Mouse (Mus musculus): ENCODE results near the gene Barx1.
A peak's percentile ranks its signal among the peaks of the same experiment; 100 is the strongest.

Gene Barx1

GRCm38 (mm10) chr13:48662431-48663143 lies at the start of gene Barx1:
Gene Barx1, plus strand, starts transcription at chr13:48662998.
- DNase-seq (ENCODE audit: low read depth, low spot score): no peak

DNA sequence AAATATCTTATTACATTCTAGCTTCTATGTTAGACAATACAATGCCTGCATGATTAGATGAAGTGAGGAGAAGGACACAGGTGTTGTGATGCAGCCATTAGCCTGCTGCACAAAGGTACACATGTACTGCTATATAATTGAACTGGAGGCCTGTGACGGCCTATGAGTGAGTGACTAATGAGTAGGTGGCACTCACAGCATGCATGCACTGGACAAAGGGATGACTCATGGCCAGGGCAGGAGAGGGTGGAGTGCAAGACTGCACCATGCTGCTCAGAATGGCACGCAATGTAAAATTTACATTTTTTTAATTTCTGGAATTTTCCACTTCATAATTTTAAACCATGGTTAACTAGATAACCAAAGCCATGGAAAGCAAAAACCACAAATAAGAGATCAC lies 48.3 kb upstream of the Barx1 start:
- peak; percentile 65 for DNase-seq (ENCODE audit: low read depth, low spot score)

DNA sequence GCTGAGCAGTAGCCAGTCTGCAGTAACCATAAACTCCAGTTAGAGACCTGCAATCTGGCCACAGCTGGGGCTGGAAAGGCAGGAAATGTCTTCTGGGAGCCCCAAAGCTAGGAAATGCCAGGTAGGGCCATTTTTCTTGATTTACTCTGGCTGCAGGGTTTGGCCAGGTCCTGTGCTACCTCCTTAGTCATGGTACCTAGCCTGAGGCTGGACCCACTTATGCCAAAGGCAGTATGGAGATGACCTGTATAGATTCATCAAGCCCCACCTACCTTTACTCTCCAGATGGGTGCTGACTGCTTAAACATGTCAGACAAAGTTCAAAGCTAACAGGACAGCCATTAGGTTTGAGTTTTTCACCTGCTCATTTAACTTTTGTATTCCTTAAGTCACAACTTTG lies 45.0 kb upstream of the Barx1 start:
- DNase-seq (ENCODE audit: low read depth, low spot score): no peak

- no peak for DNase-seq (ENCODE audit: low read depth, low spot score)
Measured at GRCm38 (mm10) chr13:48618890-48619289, 43.9 kb upstream of the Barx1 start.

GRCm38 (mm10) chr13:48624968-48625398 lies 37.8 kb upstream of the Barx1 start:
- DNase-seq (ENCODE audit: low read depth, low spot score): no peak

GRCm38 (mm10) chr13:48625433-48626184 lies 37.2 kb upstream of the Barx1 start, which contains the start of gene Ptpdc1:
Gene Ptpdc1, minus strand, starts transcription at chr13:48625664.
- peak; percentile 97 for DNase-seq (ENCODE audit: low read depth, low spot score)

GRCm38 (mm10) chr13:48631691-48632090 lies 31.1 kb upstream of the Barx1 start:
- no peak for DNase-seq (ENCODE audit: low read depth, low spot score)

- no peak for DNase-seq (ENCODE audit: low read depth, low spot score)
Measured at GRCm38 (mm10) chr13:48637706-48638105, 25.1 kb upstream of the Barx1 start.

- DNase-seq (ENCODE audit: low read depth, low spot score): peak; percentile 90
Measured at GRCm38 (mm10) chr13:48639570-48639969, 23.2 kb upstream of the Barx1 start.

GRCm38 (mm10) chr13:48643072-48643471 lies 19.7 kb upstream of the Barx1 start:
- no peak for DNase-seq (ENCODE audit: low read depth, low spot score)

DNA sequence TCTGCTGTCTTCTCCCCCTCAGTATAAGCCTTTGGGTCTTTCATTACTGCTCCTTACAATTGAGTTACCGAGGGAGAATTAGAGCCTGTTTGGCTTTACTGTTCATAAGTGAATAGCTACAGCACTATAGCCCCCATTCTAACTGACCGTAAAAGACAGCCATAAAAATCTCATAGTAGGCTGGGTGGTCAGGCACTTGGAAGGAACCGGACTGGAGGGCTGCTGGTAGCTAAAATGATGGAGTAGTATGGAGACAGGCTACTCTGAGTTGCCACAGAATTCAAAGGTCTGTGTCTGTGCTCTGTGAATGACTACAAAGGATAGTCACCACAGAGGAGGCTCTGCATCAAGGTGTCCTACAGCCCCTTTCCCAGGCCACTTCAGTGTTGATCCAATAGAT lies 18.8 kb upstream of the Barx1 start:
- no peak for DNase-seq (ENCODE audit: low read depth, low spot score)

- DNase-seq (ENCODE audit: low read depth, low spot score): no peak
Measured at GRCm38 (mm10) chr13:48646696-48647095, 16.1 kb upstream of the Barx1 start.

- DNase-seq (ENCODE audit: low read depth, low spot score): peak; percentile 56
Measured at GRCm38 (mm10) chr13:48650615-48651014, 12.2 kb upstream of the Barx1 start.

- DNase-seq (ENCODE audit: low read depth, low spot score): no peak
Measured at GRCm38 (mm10) chr13:48651132-48652065, 11.4 kb upstream of the Barx1 start.

DNA sequence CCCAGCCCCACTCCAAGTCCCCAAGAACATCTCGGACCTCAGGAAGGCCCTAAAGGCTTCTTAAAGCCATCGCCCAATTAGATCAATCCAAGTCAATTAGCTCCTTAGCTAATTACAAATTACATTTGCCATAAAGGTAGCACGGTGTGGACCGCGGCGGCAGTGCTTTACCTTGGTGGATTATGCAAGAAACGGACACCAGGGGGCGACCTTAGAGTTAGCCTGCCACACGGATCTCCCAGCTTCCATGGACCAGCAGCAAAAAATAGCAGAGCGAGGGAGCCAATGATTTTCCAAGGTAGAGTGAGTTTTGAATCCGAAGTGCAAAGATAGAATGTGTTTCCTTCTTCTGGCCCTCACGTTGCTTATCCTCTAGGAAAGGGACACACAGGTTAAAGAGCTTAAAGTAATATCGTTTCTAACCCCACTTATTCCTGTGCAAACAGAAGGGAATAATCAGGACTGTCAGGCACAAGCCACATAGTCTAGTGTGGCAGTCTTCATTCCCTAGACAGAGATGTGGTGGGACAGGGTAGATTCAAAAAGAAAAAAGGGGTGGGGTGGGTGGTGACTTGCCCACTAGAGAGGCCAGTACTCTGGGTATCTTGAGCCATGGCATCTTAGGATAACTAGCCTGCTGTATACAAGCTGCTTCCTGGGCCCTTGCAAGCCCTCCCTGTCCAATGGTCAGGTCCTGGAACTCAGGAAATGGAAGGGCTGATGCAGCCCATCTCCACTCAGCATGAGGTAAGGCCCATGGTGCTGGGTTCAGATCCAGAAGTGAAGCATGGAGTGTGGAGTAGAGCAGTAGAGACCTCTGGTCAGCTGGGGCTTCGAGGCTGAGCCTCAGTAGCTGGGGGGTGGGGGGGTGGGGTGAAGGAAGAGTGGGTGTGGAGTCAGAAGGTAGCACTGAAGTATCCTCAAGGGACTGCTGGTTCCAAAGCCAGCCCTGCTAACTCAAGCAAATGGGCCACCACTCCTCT lies 8.7 kb upstream of the Barx1 start:
- DNase-seq (ENCODE audit: low read depth, low spot score): peak; percentile 84

DNA sequence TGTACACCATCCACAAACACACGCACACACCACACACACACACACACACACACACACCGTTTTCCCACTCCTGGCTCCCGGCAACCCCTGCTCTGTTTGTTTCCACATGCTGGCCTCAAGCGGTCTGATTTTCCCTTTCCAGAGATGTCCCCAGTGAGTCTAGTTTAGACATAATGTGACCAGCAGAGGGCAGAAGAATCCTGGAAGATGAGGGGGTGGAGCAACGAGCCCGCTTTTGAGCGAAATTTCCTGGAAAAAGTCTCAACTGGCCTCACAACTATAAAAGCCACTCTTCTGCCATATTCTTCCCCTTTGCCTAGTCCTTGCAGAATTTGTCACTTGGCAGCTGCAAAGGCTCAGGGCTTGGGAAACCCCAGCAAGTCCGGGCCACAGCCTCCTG lies 7.2 kb upstream of the Barx1 start:
- DNase-seq (ENCODE audit: low read depth, low spot score): peak; percentile 84

- no peak for DNase-seq (ENCODE audit: low read depth, low spot score)
Measured at GRCm38 (mm10) chr13:48657791-48658190, 5.0 kb upstream of the Barx1 start.

- no peak for DNase-seq (ENCODE audit: low read depth, low spot score)
Measured at GRCm38 (mm10) chr13:48658588-48659253, 4.1 kb upstream of the Barx1 start.

- DNase-seq (ENCODE audit: low read depth, low spot score): no peak
Measured at GRCm38 (mm10) chr13:48659254-48660220, 3.3 kb upstream of the Barx1 start.
